Mouse (Mus musculus): ENCODE measurements around the gene Lingo1.

DNA sequence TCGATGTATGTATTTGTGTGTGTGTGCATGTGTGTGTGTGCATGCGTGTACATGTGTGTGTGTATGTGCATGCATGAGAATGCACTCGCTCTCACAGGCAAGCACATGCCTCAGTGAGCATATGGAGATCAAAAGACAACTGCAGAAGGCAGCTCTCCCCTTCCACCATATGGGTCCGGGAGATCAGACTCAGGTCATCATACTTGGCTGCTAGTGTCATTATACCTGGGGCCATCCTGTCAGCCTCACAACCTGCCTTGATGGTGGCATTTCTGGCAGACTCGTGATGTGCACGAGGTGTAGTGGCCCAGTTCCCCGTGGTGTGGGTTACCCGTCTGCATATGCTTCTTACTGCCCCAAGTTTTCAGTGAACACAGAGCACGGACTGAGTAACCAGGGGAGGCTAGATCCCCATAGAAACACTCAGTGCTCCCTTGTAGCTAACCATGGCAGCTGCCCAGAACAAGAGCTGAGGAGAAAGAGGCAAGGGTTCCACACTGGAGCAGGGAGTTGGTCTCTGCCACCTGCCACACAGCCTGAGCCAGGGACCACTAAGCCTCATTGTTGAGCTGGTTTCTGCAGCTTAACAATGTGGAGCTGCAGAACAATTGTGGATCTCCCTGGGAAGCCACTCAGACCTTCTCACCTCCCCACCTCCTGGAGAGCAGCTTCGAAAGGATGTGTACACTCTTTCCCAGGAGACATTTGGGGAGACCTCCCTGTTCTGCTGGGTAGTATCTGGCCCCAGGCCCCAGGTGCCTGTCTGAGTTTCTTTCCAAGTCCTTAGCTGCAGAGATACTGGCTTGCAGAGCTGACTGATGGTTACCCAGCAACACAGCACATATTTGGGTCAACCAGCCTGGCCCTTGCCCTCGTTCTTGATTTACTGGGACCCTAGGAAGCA, 212.9 kb downstream of the Lingo1 start:
- TF ChIP-seq EP300 (IDR thresholded peaks at IDR 0.05; ENCODE audit: low read depth) (no peak), CTCF (IDR thresholded peaks at IDR 0.05; ENCODE audit: low read depth) (no peak)

Measured in liver, postnatal 0 days (tissue).